Mouse (Mus musculus) kidney, adult 2 months (tissue): Measurements from ENCODE around the gene Raph1. TPM values are rescaled to one million over a fixed set of nuclear protein-coding genes. Genes with fewer than 3 reads are reported as not detected.

ENCODE experiments used
- DNase-seq: peaks from one replicate; pipeline ENCODE4 v3.0.0; 2021
- H3K27ac ChIP-seq: fragments of 200-500 bp; 2 replicates; pipeline ENCODE4 v1.5.1; 2012; ENCODE audit warnings: low read depth, low read length, control low read depth, inconsistent platforms; ENCODE audit not compliant: insufficient read depth
- H3K27me3 ChIP-seq: fragments of 200-500 bp; replicated peaks from 2 replicates; pipeline ENCODE4 v1.6.1; 2012; ENCODE audit warnings: mild to moderate bottlenecking, moderate library complexity, low read length, inconsistent platforms; ENCODE audit not compliant: control insufficient read depth, insufficient read depth
- H3K36me3 ChIP-seq: fragments of 200-500 bp; 2 replicates; pipeline ENCODE4 v1.6.1; 2012; ENCODE audit warnings: mild to moderate bottlenecking, moderate library complexity, low read length, inconsistent platforms; ENCODE audit not compliant: control insufficient read depth, insufficient read depth
- H3K4me1 ChIP-seq: fragments of 200-500 bp; 2 replicates; pipeline ENCODE4 v1.6.1; 2011; ENCODE audit warnings: low read length; ENCODE audit not compliant: control insufficient read depth, insufficient read depth
- H3K4me3 ChIP-seq: fragments of 200-500 bp; 2 replicates; pipeline ENCODE4 v1.5.1; 2011; ENCODE audit warnings: mild to moderate bottlenecking, low read depth, low read length, control low read depth; ENCODE audit not compliant: insufficient read depth
- CTCF ChIP-seq: fragments of 200-500 bp; conservative IDR thresholded peaks from 2 replicates; pipeline ENCODE4 v1.5.1; 2011; ENCODE audit warnings: low read depth, mild to moderate bottlenecking, control low read depth, low read length, moderate library complexity, mixed read lengths; ENCODE audit not compliant: insufficient read depth, insufficient read length
- POLR2A ChIP-seq: fragments of 200-500 bp; IDR thresholded peaks from one replicate; pipeline ENCODE4 v1.6.1; 2011; ENCODE audit warnings: low read depth, low read length, control low read depth
- WGBS: fragments of 180-500 bp; shearing (Covaris S2); methylation state at CpG from one replicate; pipeline ENCODE4 v1.1.7; 2018; 5-methylcytosine and 5-hydroxymethylcytosine counted together
- polyA plus RNA-seq: library from polyadenylated mRNA; depleted of rRNA; stranded (reverse); fragments of >200 nt; gene quantifications from 2 replicates; pipeline ENCODE4 v1.2.3, GENCODE M21; 2012; rRNA removed

The Raph1 gene
- polyA plus RNA-seq, 1 experiment, result 5.7 TPM

GRCm38 (mm10) chr1:60432497-60432896 lies 134.4 kb downstream of the Raph1 start:
- no peak for TF ChIP-seq CTCF
- TF ChIP-seq POLR2A, result no peak
- 39% methylated on average over 1 of the region's 1 CpGs for WGBS

More at GRCm38 (mm10) chr1:60432497-60432896, 134.4 kb downstream of the Raph1 start:
- Histone ChIP-seq H3K4me1 (no peaks in the 10 kb centered on the region), H3K4me3 (no peak overlapping the region), H3K27ac (no peak overlapping the region), H3K36me3 (no peaks in the 10 kb centered on the region), H3K27me3 (no peaks in the 10 kb centered on the region)
- no peak for DNase-seq

Other genes starting within 250 kb of the Raph1 start
- gene Cyp20a1, start 223.8 kb downstream of the Raph1 start, polyA plus RNA-seq, result 6.3 and 7.7 TPM in 2 replicates
- 6.9 TPM in 2 replicates for gene Abi2, start 157.5 kb downstream of the Raph1 start, polyA plus RNA-seq
- 0.04 and 0.55 TPM in 2 replicates for gene Cd28, start 149.7 kb upstream of the Raph1 start, polyA plus RNA-seq